Mouse (Mus musculus) cerebellum, adult 2 months (tissue): Measurements from ENCODE around the gene Csf1. TPM values are rescaled to one million over a fixed set of nuclear protein-coding genes. Genes with fewer than 3 reads are reported as not detected.
A peak's percentile ranks its signal among the peaks of the same experiment; 100 is the strongest.

Experiments
- DNase-seq, 2 experiments: peaks; one replicate each; pipeline ENCODE4 v3.0.0; 2021
- H3K27ac ChIP-seq: fragments of 200-500 bp; 2 replicates; pipeline ENCODE4 v1.5.1; 2012; ENCODE audit warnings: low read length, control low read depth, inconsistent platforms; ENCODE audit not compliant: insufficient read depth
- H3K27me3 ChIP-seq: fragments of 200-500 bp; 2 replicates; pipeline ENCODE4 v1.6.1; 2012; ENCODE audit warnings: inconsistent platforms, mild to moderate bottlenecking, low read length, moderate library complexity; ENCODE audit not compliant: control insufficient read depth, insufficient read depth
- H3K4me1 ChIP-seq: fragments of 200-500 bp; 2 replicates; pipeline ENCODE4 v1.6.1; 2011; ENCODE audit warnings: low read length; ENCODE audit not compliant: control insufficient read depth, insufficient read depth
- H3K4me3 ChIP-seq: fragments of 200-500 bp; replicated peaks from 2 replicates; pipeline ENCODE3; 2011; ENCODE audit warnings: mild to moderate bottlenecking, low read depth, low read length, control low read depth; ENCODE audit not compliant: insufficient read depth
- CTCF ChIP-seq: fragments of 200-500 bp; IDR thresholded peaks from 2 replicates; pipeline ENCODE4 v1.5.1; 2011; ENCODE audit warnings: low read depth, mild to moderate bottlenecking, control low read depth, low read length, moderate library complexity, borderline replicate concordance; ENCODE audit not compliant: insufficient read depth
- POLR2A ChIP-seq: fragments of 200-500 bp; IDR thresholded peaks from 2 replicates; pipeline ENCODE4 v1.6.1; 2011; ENCODE audit warnings: low read length, control low read depth, borderline replicate concordance; ENCODE audit not compliant: insufficient read depth
- WGBS: fragments of 180-500 bp; shearing (Covaris S2); methylation state at CpG from one replicate; pipeline ENCODE4 v1.1.7; 2018; 5-methylcytosine and 5-hydroxymethylcytosine counted together
- polyA plus RNA-seq: library from polyadenylated mRNA; depleted of rRNA; stranded (reverse); fragments of >200 nt; gene quantifications from 2 replicates; pipeline ENCODE4 v1.2.3, GENCODE M21; 2012

Gene Csf1
- polyA plus RNA-seq, 1 experiment, result 20.9 TPM

DNA sequence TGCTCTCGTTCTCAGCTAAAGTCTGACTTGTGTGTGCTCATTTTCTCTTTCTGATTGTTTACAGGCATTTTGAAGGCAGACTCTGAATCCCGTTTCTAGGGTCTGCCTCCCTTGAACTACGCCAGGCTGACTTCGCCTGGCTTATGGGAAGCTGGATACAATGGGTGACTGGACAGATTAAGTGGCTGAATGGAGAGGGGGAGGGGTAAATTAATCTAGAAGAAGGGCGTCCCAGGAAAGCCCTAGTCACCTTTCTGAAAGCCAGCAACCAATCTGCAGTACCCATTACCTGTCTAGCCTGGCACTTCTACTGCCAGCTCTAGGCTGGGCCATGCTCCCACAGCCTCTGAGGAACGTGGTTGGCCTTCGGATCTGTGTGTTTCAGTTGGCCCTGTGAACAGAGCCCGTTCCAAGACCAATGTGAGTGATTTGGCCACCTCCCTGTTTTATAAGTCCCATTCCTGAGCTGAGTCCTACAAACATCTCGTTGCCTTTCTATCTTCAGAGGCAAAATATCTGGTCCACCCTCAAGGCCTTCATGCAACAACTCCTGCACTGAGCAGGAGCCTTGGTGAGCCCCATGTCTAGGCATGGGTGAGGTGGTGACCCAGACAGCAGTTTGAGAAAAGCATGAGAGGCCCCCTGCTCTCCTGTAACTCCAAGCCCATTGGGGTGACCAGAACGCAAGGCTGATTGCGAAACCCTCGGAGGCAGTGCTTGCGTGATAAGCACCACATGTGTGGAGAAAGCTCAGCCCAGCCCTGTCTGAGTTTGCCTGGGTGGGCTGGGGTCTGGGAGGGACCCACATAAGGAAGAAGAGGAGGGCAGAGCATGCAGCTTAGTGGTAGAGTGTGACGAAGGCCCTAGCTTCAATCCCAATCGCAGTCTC, 27.6 kb upstream of the Csf1 start:
- H3K27ac ChIP-seq, result peak overlapping the region; percentile 41; the same call in 1 of the 2 replicates
- 69% methylated on average over 15 of the region's 15 CpGs for whole genome bisulfite sequencing
- H3K4me3 ChIP-seq, result no peak overlapping the region
- no peak for DNase-seq
- TF ChIP-seq POLR2A (no peak), CTCF (no peak)
- no peaks in the 10 kb centered on the region for H3K27me3 ChIP-seq
- no peaks in the 10 kb centered on the region for H3K4me1 ChIP-seq

DNA sequence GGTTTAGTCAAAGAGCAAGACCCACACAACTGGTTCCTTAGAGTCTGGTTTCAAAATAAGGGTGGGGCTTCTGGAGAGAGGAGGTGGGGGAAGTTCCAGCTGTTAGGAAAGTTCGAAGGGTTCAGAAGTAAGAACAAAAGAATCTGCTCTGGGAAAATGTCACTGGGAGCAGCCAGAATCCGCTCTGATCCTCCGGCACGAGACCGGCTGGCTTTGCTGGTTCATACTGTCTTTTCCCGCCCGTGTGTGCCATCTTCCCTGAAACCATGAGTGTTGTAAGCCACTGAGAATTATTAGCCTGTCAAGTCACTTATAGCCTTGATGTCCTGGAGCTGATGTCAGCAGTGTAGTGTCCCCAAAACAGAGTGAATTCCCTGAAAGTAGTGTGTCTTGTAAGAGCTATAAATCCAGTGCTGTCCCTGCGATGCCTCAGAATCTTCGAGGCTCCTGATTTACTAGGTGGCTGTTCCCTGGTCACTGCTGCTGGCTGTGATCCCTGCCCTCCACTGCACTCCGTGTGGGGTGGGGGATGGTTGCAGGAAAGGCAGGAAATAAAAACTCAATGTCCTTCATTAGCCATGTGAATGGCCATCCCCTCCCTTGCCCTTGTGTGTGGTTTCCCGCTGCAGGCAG, 26.8 kb upstream of the Csf1 start:
- Histone ChIP-seq H3K27ac (no peak overlapping the region), H3K4me3 (no peak overlapping the region), H3K27me3 (no peaks in the 10 kb centered on the region), H3K4me1 (no peaks in the 10 kb centered on the region)
- WGBS, result 61% methylated on average over 11 of the region's 11 CpGs
- TF ChIP-seq POLR2A (no peak), CTCF (no peak)
- DNase-seq, result no peak

DNA sequence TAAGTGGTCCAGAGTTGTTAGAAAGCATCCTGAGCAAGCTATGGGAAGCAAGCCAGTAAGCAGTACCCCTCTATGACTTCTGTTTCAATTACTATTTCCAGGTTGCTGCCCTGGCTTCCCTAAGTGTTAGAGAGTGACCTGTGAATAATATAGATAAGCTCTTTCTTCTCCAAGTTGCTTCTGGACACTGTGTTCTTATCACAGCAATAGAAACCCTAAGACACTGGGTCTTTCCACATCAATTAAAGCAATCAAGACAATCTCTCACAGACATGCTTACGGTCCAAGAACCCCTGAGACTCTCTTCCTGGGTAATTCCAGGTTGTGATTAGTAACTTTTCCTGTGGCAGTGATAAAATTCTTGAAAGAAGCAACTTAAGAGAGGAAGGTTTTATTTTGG, 26.1 kb upstream of the Csf1 start:
- H3K27ac ChIP-seq, result no peak overlapping the region
- WGBS, result 98% methylated on average over 1 of the region's 1 CpGs
- H3K27me3 ChIP-seq, result no peaks in the 10 kb centered on the region
- no peak overlapping the region for H3K4me3 ChIP-seq
- no peak for DNase-seq
- no peaks in the 10 kb centered on the region for H3K4me1 ChIP-seq
- no peak for TF ChIP-seq CTCF
- no peak for TF ChIP-seq POLR2A

DNA sequence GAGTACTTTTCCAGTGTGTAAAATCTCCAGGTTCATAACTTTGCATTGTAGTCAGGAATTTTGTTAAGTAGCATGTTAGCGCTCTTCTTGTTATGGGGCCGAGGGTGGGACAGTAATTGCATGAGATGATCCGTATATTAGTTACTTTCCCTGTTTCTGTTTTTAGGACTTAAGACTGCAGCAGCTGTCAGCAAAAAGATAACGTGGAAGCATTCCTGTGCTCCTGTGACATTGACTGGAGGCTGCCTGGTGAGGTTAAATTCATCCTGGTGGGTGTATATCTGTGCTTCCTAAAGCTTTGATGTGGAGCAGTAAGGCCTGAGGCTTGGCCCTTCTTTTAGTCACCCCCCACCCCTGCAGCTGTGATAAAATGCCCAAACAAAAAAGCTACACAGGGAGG, 25.3 kb upstream of the Csf1 start:
- Histone ChIP-seq H3K27me3 (no peaks in the 10 kb centered on the region), H3K4me1 (no peaks in the 10 kb centered on the region), H3K4me3 (no peak overlapping the region), H3K27ac (no peak overlapping the region)
- 84% methylated on average over 4 of the region's 4 CpGs for WGBS
- no peak for TF ChIP-seq POLR2A
- no peak for TF ChIP-seq CTCF
- no peak for DNase-seq

DNA sequence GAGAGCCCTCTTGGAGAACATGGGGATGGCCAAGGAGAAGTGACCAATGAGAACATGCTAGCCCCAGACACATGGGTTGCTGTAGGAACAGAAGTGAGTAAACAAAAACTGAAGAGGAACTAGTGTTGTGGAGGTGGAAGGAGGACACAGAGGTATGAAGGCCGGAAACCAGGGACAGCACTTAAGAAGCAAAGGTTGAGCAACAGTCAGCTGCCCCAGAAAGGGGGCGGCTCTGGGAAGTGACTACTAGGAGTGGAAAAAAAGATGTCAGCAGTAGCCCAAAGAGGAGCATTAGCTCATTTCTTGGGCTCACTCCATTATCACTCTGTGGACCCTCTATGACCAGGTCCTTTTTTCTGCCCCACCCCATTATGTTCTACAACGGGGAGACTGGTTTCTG, 23.0 kb upstream of the Csf1 start:
- no peaks in the 10 kb centered on the region for H3K4me1 ChIP-seq
- H3K27me3 ChIP-seq, result no peaks in the 10 kb centered on the region
- no peak overlapping the region for H3K4me3 ChIP-seq
- no peak overlapping the region for H3K27ac ChIP-seq
- no peak for DNase-seq
- TF ChIP-seq POLR2A, result no peak
- no peak for TF ChIP-seq CTCF
- 97% methylated on average over 3 of the region's 3 CpGs for WGBS

DNA sequence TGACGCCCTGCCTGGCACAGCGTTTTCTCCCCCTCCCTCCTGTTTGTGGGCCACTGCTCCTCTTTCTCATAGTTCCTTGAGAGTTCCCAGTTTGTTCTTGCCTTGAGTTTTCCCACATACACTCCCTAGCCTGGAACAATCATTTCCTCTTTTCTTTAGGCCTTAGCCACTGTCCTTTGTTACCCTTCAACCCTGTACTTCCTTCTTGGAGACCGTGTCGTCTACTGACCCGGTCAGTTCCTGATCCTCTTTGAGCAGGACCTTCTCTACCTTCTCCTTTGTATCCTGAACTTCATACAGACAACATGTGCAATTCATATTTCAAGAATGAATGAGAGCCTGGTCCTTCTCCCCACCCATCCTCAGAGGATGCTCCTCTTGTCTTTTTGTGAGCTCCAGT, 21.0 kb upstream of the Csf1 start:
- Histone ChIP-seq H3K27me3 (no peaks in the 10 kb centered on the region), H3K4me1 (no peaks in the 10 kb centered on the region), H3K4me3 (no peak overlapping the region), H3K27ac (no peak overlapping the region)
- TF ChIP-seq CTCF (no peak), POLR2A (no peak)
- WGBS, result 97% methylated on average over 5 of the region's 5 CpGs
- DNase-seq, result no peak

DNA sequence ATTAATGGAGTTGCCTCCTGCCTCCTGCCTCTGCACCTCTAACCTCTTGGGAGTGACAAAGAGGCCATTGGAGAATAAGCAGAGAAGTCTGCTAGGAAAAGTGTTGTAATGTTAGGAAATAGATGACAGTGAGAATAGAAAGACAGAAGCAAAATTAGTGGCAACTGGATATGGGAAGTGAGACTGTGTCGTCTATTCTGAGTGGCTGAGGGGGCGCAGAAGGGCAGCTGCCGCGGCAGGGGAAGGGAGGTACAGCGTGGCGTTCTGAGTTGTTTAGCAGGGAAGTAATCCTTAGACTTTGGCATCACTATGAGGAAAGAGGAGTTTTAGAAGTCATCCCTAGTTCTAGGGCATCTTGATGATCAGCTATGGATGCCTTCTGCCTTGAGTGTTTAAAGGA, 17.7 kb upstream of the Csf1 start:
- H3K27ac ChIP-seq, result no peak overlapping the region
- no peaks in the 10 kb centered on the region; the same call in 1 of the 2 replicates for H3K27me3 ChIP-seq
- H3K4me1 ChIP-seq, result no peaks in the 10 kb centered on the region
- TF ChIP-seq POLR2A (no peak), CTCF (no peak)
- no peak overlapping the region for H3K4me3 ChIP-seq
- DNase-seq, result no peak
- WGBS, result 90% methylated on average over 6 of the region's 6 CpGs

DNA sequence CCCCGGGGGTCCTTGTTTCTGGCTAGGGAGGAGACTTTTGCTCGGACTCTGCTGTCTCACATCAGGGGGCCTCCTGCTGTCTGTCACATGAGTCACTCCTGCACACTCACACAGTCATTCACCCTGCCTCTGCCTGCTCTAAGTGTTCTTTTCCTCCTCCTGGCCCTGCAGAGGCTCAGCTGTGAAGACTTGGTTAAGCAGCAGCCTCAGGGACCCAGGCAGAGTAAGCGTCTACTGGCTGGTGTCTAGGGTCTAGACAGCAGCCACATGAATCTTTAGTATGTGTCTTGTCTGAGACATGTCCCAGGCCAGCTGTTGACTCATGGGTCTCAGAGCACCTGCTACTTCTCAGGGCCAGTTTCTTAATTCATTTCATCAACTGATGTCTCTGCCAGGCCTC, 16.0 kb upstream of the Csf1 start:
- no peak for DNase-seq
- H3K27me3 ChIP-seq, result no peaks in the 10 kb centered on the region; the same call in 1 of the 2 replicates
- 49% methylated on average over 3 of the region's 3 CpGs for WGBS
- H3K27ac ChIP-seq, result no peak overlapping the region
- TF ChIP-seq POLR2A, result no peak
- no peak for TF ChIP-seq CTCF
- H3K4me1 ChIP-seq, result no peaks in the 10 kb centered on the region
- H3K4me3 ChIP-seq, result no peak overlapping the region
